Mouse (Mus musculus) liver, embryonic 14.5 days (tissue): ENCODE data around the gene Crip1. TPM values are rescaled to one million over a fixed set of nuclear protein-coding genes. Genes with fewer than 3 reads are reported as not detected.
"Not testable (repeated sequence)": the region's sequence is repeated elsewhere in the genome, so short reads cannot be mapped to it uniquely, and the experiment has no call there.

ENCODE experiments used
- ATAC-seq: fragments of 200-750 bp; cut with Nextera tagmentation; 2 replicates; pipeline ENCODE4 v1.8.0; 2017; ENCODE audit warnings: moderate number of reproducible peaks, mild to moderate bottlenecking, moderate library complexity; ENCODE audit not compliant: insufficient read depth
- DNase-seq, 3 experiments: peaks; one replicate each; pipeline ENCODE4 v3.0.0-alpha.2; 2012 to 2013; ENCODE audit warnings: low read depth in 3 of 3, low spot score in 3 of 3
- H3K27ac ChIP-seq: fragments of 300-500 bp; sonication (generic); 2 replicates; pipeline ENCODE4 v1.5.1; 2014; ENCODE audit warnings: moderate library complexity, mild to moderate bottlenecking, control low read depth, inconsistent platforms
- H3K27me3 ChIP-seq: fragments of 300-500 bp; sonication (generic); 2 replicates; pipeline ENCODE4 v1.6.1; 2014; ENCODE audit warnings: mild to moderate bottlenecking, low read length, moderate library complexity; ENCODE audit not compliant: control insufficient read depth, insufficient read depth
- H3K36me3 ChIP-seq: fragments of 300-500 bp; sonication (generic); replicated peaks from 2 replicates; pipeline ENCODE4 v1.6.1; 2014; ENCODE audit warnings: low read depth; ENCODE audit not compliant: control insufficient read depth, insufficient read depth
- H3K4me1 ChIP-seq, 2 experiments: fragments of 200-500 bp in 1 of 2; fragments of 300-500 bp in 1 of 2; sonication (generic) in 1 of 2; replicated peaks; 2 replicates each; pipeline ENCODE4 v1.6.1; 2012 to 2014; ENCODE audit warnings: antibody characterized with exemption in 1 of 2, inconsistent platforms in 1 of 2, low read length in 1 of 2; ENCODE audit not compliant: control insufficient read depth in 2 of 2, insufficient read depth in 2 of 2
- H3K4me2 ChIP-seq: fragments of 300-500 bp; sonication (generic); 2 replicates; pipeline ENCODE4 v1.6.1; 2014; ENCODE audit warnings: low read depth, mild to moderate bottlenecking, control low read depth, moderate library complexity
- H3K4me3 ChIP-seq, 2 experiments: fragments of 200-500 bp in 1 of 2; fragments of 300-500 bp in 1 of 2; sonication (generic) in 1 of 2; 2 replicates each; pipeline ENCODE4 v1.5.1; 2012 to 2014; ENCODE audit warnings: low read depth in 2 of 2, low read length in 2 of 2, mild to moderate bottlenecking in 2 of 2, control low read depth in 1 of 2, inconsistent platforms in 1 of 2, moderate library complexity in 1 of 2; ENCODE audit not compliant: insufficient read depth in 1 of 2
- H3K9ac ChIP-seq: fragments of 300-500 bp; sonication (generic); replicated peaks from 2 replicates; pipeline ENCODE4 v1.6.1; 2014; ENCODE audit warnings: mild to moderate bottlenecking, control low read depth, moderate library complexity
- H3K9me3 ChIP-seq: fragments of 300-500 bp; sonication (generic); 2 replicates; pipeline ENCODE4 v1.6.1; 2016; ENCODE audit warnings: low read length, mixed read lengths; ENCODE audit not compliant: control insufficient read depth
- CTCF ChIP-seq: IDR thresholded peaks from 2 replicates; pipeline ENCODE4 v1.5.1; 2016; ENCODE audit warnings: antibody characterized with exemption, low read depth, control low read depth
- EP300 ChIP-seq: IDR thresholded peaks from 2 replicates; pipeline ENCODE4 v1.6.1; 2016; ENCODE audit warnings: antibody characterized with exemption, low read depth
- WGBS: fragments of 180-500 bp; shearing (Covaris S2); extraction: QIAGEN DNeasy Blood & Tissue Kit; methylation state at CpG from one replicate; pipeline ENCODE4 v1.1.7; 2014; ENCODE audit not compliant: insufficient replicate concordance; 5-methylcytosine and 5-hydroxymethylcytosine counted together
- polyA plus RNA-seq, 2 experiments: library from polyadenylated mRNA; depleted of rRNA in 1 of 2; stranded (reverse) in 1 of 2; unstranded in 1 of 2; fragments of >200 nt; fragmentation: Nextera tagmentation in 1 of 2; extraction: Ambion mirVana in 1 of 2; gene quantifications; 2 replicates each; pipeline versions ENCODE4 v1.2.1 to v1.2.3; 2012 to 2014

Gene Crip1
- polyA plus RNA-seq, 2 experiments = 87.7 to 101 TPM

GRCm38 (mm10) chr12:113187584-113188295 lies 41.6 kb downstream of the Crip1 start:
- 4% methylated on average over 54 of the region's 56 CpGs for WGBS
- H3K9me3 ChIP-seq = no peaks in the 10 kb centered on the region
- H3K27me3 ChIP-seq = peaks cover 34% of the 10 kb centered on the region
- no peak overlapping the region for H3K4me3 ChIP-seq
- peak; percentile 15 to 27 (median 19) for DNase-seq
- H3K4me2 ChIP-seq = peak overlapping the region; percentile 54
- TF ChIP-seq CTCF (peak; percentile 84), EP300 (no peak)
- peak; percentile 45; the same call in 1 of the 2 replicates for ATAC-seq
- H3K9ac ChIP-seq = no peak overlapping the region
- H3K4me1 ChIP-seq = no peaks in the 10 kb centered on the region
- no peaks in the 10 kb centered on the region for H3K36me3 ChIP-seq
- no peak overlapping the region for H3K27ac ChIP-seq

- Histone ChIP-seq H3K27me3 (peaks cover 34% of the 10 kb centered on the region), H3K36me3 (no peaks in the 10 kb centered on the region), H3K9ac (no peak overlapping the region), H3K9me3 (no peaks in the 10 kb centered on the region), H3K27ac (no peak overlapping the region), H3K4me2 (no peak overlapping the region), H3K4me3 (no peak overlapping the region), H3K4me1 (no peaks in the 10 kb centered on the region)
- 77% methylated on average over 51 of the region's 51 CpGs for WGBS
- no peak for TF ChIP-seq CTCF
- TF ChIP-seq EP300 = no peak
- DNase-seq (no peak), ATAC-seq (no peak)
Measured at GRCm38 (mm10) chr12:113188349-113189055, 42.4 kb downstream of the Crip1 start.

GRCm38 (mm10) chr12:113193423-113193822 lies 47.3 kb downstream of the Crip1 start:
- TF ChIP-seq EP300 = no peak
- no peak overlapping the region for H3K27ac ChIP-seq
- H3K4me3 ChIP-seq = no peak overlapping the region
- peaks cover under 1% of the 10 kb centered on the region; the same call in 1 of the 2 replicates for H3K27me3 ChIP-seq
- H3K4me1 ChIP-seq = no peaks in the 10 kb centered on the region
- H3K36me3 ChIP-seq = no peaks in the 10 kb centered on the region
- no peak for DNase-seq
- ATAC-seq = no peak
- no peak overlapping the region for H3K4me2 ChIP-seq
- no peak overlapping the region for H3K9ac ChIP-seq
- H3K9me3 ChIP-seq = no peaks in the 10 kb centered on the region
- 25% methylated on average over 2 of the region's 2 CpGs for WGBS

GRCm38 (mm10) chr12:113199132-113199531 lies 53.0 kb downstream of the Crip1 start:
- not testable (repeated sequence) for ATAC-seq, H3K9ac ChIP-seq
- WGBS = 76% methylated on average over 3 of the region's 6 CpGs

GRCm38 (mm10) chr12:113201301-113201700 lies 55.2 kb downstream of the Crip1 start:
- no peaks in the 10 kb centered on the region for H3K36me3 ChIP-seq
- 67% methylated on average over 4 of the region's 4 CpGs for WGBS
- H3K27ac ChIP-seq = no peak overlapping the region
- H3K4me1 ChIP-seq = no peaks in the 10 kb centered on the region
- DNase-seq = no peak
- H3K9ac ChIP-seq = no peak overlapping the region
- no peaks in the 10 kb centered on the region for H3K27me3 ChIP-seq
- no peak for ATAC-seq
- TF ChIP-seq EP300 (no peak), CTCF (no peak)
- H3K4me3 ChIP-seq = no peak overlapping the region
- H3K9me3 ChIP-seq = no peaks in the 10 kb centered on the region
- no peak overlapping the region for H3K4me2 ChIP-seq

More at GRCm38 (mm10) chr12:113199132-113199531, 53.0 kb downstream of the Crip1 start:
- H3K27ac ChIP-seq, H3K4me2 ChIP-seq, H3K27me3 ChIP-seq, H3K9me3 ChIP-seq, H3K4me3 ChIP-seq, DNase-seq, H3K36me3 ChIP-seq, H3K4me1 ChIP-seq: not testable (repeated sequence)
